Mouse (Mus musculus) liver, embryonic 14.5 days (tissue): Measurements from ENCODE around the gene Pm20d2. TPM values are rescaled to one million over a fixed set of nuclear protein-coding genes. Genes with fewer than 3 reads are reported as not detected.

ENCODE experiments used
- ATAC-seq: fragments of 200-750 bp; cut with Nextera tagmentation; 2 replicates; pipeline ENCODE4 v1.8.0; 2017; ENCODE audit warnings: moderate number of reproducible peaks, mild to moderate bottlenecking, moderate library complexity; ENCODE audit not compliant: insufficient read depth
- DNase-seq, 3 experiments: peaks; one replicate each; pipeline ENCODE4 v3.0.0-alpha.2; 2012 to 2013; ENCODE audit warnings: low read depth in 3 of 3, low spot score in 3 of 3
- H3K27ac ChIP-seq: fragments of 300-500 bp; sonication (generic); 2 replicates; pipeline ENCODE4 v1.5.1; 2014; ENCODE audit warnings: moderate library complexity, mild to moderate bottlenecking, control low read depth, inconsistent platforms
- H3K27me3 ChIP-seq: fragments of 300-500 bp; sonication (generic); 2 replicates; pipeline ENCODE4 v1.6.1; 2014; ENCODE audit warnings: mild to moderate bottlenecking, low read length, moderate library complexity; ENCODE audit not compliant: control insufficient read depth, insufficient read depth
- H3K36me3 ChIP-seq: fragments of 300-500 bp; sonication (generic); replicated peaks from 2 replicates; pipeline ENCODE4 v1.6.1; 2014; ENCODE audit warnings: low read depth; ENCODE audit not compliant: control insufficient read depth, insufficient read depth
- H3K4me1 ChIP-seq, 2 experiments: fragments of 200-500 bp in 1 of 2; fragments of 300-500 bp in 1 of 2; sonication (generic) in 1 of 2; replicated peaks; 2 replicates each; pipeline ENCODE4 v1.6.1; 2012 to 2014; ENCODE audit warnings: antibody characterized with exemption in 1 of 2, inconsistent platforms in 1 of 2, low read length in 1 of 2; ENCODE audit not compliant: control insufficient read depth in 2 of 2, insufficient read depth in 2 of 2
- H3K4me2 ChIP-seq: fragments of 300-500 bp; sonication (generic); 2 replicates; pipeline ENCODE4 v1.6.1; 2014; ENCODE audit warnings: low read depth, mild to moderate bottlenecking, control low read depth, moderate library complexity
- H3K4me3 ChIP-seq, 2 experiments: fragments of 200-500 bp in 1 of 2; fragments of 300-500 bp in 1 of 2; sonication (generic) in 1 of 2; 2 replicates each; pipeline ENCODE4 v1.5.1; 2012 to 2014; ENCODE audit warnings: low read depth in 2 of 2, low read length in 2 of 2, mild to moderate bottlenecking in 2 of 2, control low read depth in 1 of 2, inconsistent platforms in 1 of 2, moderate library complexity in 1 of 2; ENCODE audit not compliant: insufficient read depth in 1 of 2
- H3K9ac ChIP-seq: fragments of 300-500 bp; sonication (generic); replicated peaks from 2 replicates; pipeline ENCODE4 v1.6.1; 2014; ENCODE audit warnings: mild to moderate bottlenecking, control low read depth, moderate library complexity
- H3K9me3 ChIP-seq: fragments of 300-500 bp; sonication (generic); 2 replicates; pipeline ENCODE4 v1.6.1; 2016; ENCODE audit warnings: low read length, mixed read lengths; ENCODE audit not compliant: control insufficient read depth
- CTCF ChIP-seq: IDR thresholded peaks from 2 replicates; pipeline ENCODE4 v1.5.1; 2016; ENCODE audit warnings: antibody characterized with exemption, low read depth, control low read depth
- EP300 ChIP-seq: IDR thresholded peaks from 2 replicates; pipeline ENCODE4 v1.6.1; 2016; ENCODE audit warnings: antibody characterized with exemption, low read depth
- WGBS: fragments of 180-500 bp; shearing (Covaris S2); extraction: QIAGEN DNeasy Blood & Tissue Kit; methylation state at CpG from one replicate; pipeline ENCODE4 v1.1.7; 2014; ENCODE audit not compliant: insufficient replicate concordance; 5-methylcytosine and 5-hydroxymethylcytosine counted together
- polyA plus RNA-seq, 2 experiments: library from polyadenylated mRNA; depleted of rRNA in 1 of 2; stranded (reverse) in 1 of 2; unstranded in 1 of 2; fragments of >200 nt; fragmentation: Nextera tagmentation in 1 of 2; extraction: Ambion mirVana in 1 of 2; gene quantifications; 2 replicates each; pipeline versions ENCODE4 v1.2.1 to v1.2.3; 2012 to 2014

The Pm20d2 gene
- polyA plus RNA-seq, 2 experiments: 0.09 to 0.15 TPM

DNA sequence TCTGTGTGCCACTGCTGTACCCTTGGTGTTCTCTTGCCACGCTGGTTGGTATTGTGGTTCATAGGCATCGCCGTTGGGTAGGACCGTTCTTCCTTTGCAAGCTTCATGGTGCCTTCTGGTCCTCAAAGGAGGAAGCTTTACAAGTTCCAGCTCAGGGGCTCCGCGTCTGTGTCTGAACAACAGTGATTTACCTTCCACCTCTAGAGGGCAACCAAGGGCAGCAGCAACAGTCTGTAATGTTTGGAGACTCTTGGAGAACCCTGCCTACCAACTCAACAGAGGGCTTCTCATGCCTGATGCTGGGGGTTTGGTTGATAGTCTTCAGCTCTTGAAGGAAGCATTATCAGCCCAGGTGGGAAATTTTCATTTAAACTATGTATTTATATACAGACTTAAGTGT, 65.0 kb downstream of the Pm20d2 start:
- Histone ChIP-seq H3K4me1 (no peaks in the 10 kb centered on the region), H3K27me3 (no peaks in the 10 kb centered on the region), H3K4me3 (no peak overlapping the region), H3K27ac (no peak overlapping the region), H3K36me3 (no peaks in the 10 kb centered on the region), H3K9me3 (no peaks in the 10 kb centered on the region), H3K9ac (no peak overlapping the region), H3K4me2 (no peak overlapping the region)
- ATAC-seq (no peak), DNase-seq (no peak)
- 59% methylated on average over 6 of the region's 6 CpGs for WGBS
- TF ChIP-seq EP300 (no peak), CTCF (peak; percentile 65)

Other genes starting within 250 kb of the Pm20d2 start
- gene Ankrd6, start 238.9 kb downstream of the Pm20d2 start, polyA plus RNA-seq (2012; rRNA removed): 0.19 and 0.31 TPM in 2 replicates
- gene Ankrd6, start 238.9 kb downstream of the Pm20d2 start, polyA plus RNA-seq (2014; fragmentation: Nextera tagmentation; extraction: Ambion mirVana): 0.42 and 0.62 TPM in 2 replicates
- gene Rragd, start 206.7 kb downstream of the Pm20d2 start, polyA plus RNA-seq (2012; rRNA removed): 1.4 and 2.4 TPM in 2 replicates
- gene Rragd, start 206.7 kb downstream of the Pm20d2 start, polyA plus RNA-seq (2014; fragmentation: Nextera tagmentation; extraction: Ambion mirVana): 2.6 and 4.1 TPM in 2 replicates
- 10.1 and 13.3 TPM in 2 replicates for gene Ube2j1, start 158.3 kb downstream of the Pm20d2 start, polyA plus RNA-seq (2012; rRNA removed)
- gene Ube2j1, start 158.3 kb downstream of the Pm20d2 start, polyA plus RNA-seq (2014; fragmentation: Nextera tagmentation; extraction: Ambion mirVana): 35.9 and 36.4 TPM in 2 replicates
- gene Gabrr2, start 126.7 kb downstream of the Pm20d2 start, polyA plus RNA-seq (2012; rRNA removed): 0.05 and 0.06 TPM in 2 replicates
- gene Gabrr2, start 126.7 kb downstream of the Pm20d2 start, polyA plus RNA-seq (2014; fragmentation: Nextera tagmentation; extraction: Ambion mirVana): not detected in 2 replicates
- gene Gabrr1, start 57.2 kb downstream of the Pm20d2 start, polyA plus RNA-seq (2012; rRNA removed): 0.01 TPM in 1 of 2 replicates, not detected in the other
- not detected in 2 replicates for gene Gabrr1, start 57.2 kb downstream of the Pm20d2 start, polyA plus RNA-seq (2014; fragmentation: Nextera tagmentation; extraction: Ambion mirVana)
- gene Srsf12, start 19.3 kb upstream of the Pm20d2 start, polyA plus RNA-seq (2012; rRNA removed): 0.06 TPM in 2 replicates
- 0.24 TPM in 1 of 2 replicates, not detected in the other for gene Srsf12, start 19.3 kb upstream of the Pm20d2 start, polyA plus RNA-seq (2014; fragmentation: Nextera tagmentation; extraction: Ambion mirVana)
- gene Pnrc1, start 100.4 kb upstream of the Pm20d2 start, polyA plus RNA-seq (2012; rRNA removed): 11.3 and 17.8 TPM in 2 replicates
- 30.9 and 37.4 TPM in 2 replicates for gene Pnrc1, start 100.4 kb upstream of the Pm20d2 start, polyA plus RNA-seq (2014; fragmentation: Nextera tagmentation; extraction: Ambion mirVana)
- gene Rngtt, start 120.6 kb upstream of the Pm20d2 start, polyA plus RNA-seq (2012; rRNA removed): 2.5 and 4.3 TPM in 2 replicates
- gene Rngtt, start 120.6 kb upstream of the Pm20d2 start, polyA plus RNA-seq (2014; fragmentation: Nextera tagmentation; extraction: Ambion mirVana): 11.3 and 12.6 TPM in 2 replicates